Mouse (Mus musculus): Measurements from ENCODE around the gene Gnao1. TPM values are rescaled to one million over a fixed set of nuclear protein-coding genes. Genes with fewer than 3 reads are reported as not detected.

The Gnao1 gene
- polyA plus RNA-seq, 1 experiment from 2014 or later, result 215 TPM

DNA sequence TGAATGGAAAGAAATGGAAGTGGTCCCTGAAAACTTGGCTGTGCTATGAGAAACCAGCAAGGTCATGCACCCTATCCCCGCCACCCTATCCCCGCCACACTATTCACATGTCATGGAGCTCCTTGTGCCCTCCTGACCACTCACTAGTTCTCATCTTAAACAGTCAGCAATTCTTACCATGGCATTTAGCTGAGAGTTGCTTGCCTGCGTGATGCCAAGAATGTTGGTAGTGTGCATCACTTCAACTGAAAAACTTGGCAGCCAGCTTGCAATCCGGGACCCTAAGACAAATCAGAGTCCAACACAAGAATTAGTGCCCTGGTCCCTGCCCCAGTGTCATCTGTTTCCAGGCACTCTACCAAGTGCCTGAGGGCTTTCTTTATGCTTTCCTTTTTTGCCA, 170.4 kb downstream of the Gnao1 start:
- Histone ChIP-seq H3K36me3 (ENCODE audit: control insufficient read depth, insufficient read depth, low read length) (peaks cover 39% of the 10 kb centered on the region), H3K9me3 (ENCODE audit: control insufficient read depth, low read length) (no peaks in the 10 kb centered on the region), H3K4me1 (ENCODE audit: control insufficient read depth, insufficient read depth, low read depth, low read length) (no peaks in the 10 kb centered on the region), H3K27ac (ENCODE audit: low read depth, low read length) (no peak overlapping the region), H3K4me3 (ENCODE audit: low read length) (no peak overlapping the region), H3K27me3 (replicated peaks; ENCODE audit: control insufficient read depth, insufficient read depth, low read length) (no peaks in the 10 kb centered on the region), H3K4me2 (ENCODE audit: low read length) (no peak overlapping the region), H3K9ac (ENCODE audit: low read depth, low read length) (no peak overlapping the region)
- ATAC-seq, result no peak
- WGBS, result 84% methylated on average over 4 of the region's 4 CpGs

DNA sequence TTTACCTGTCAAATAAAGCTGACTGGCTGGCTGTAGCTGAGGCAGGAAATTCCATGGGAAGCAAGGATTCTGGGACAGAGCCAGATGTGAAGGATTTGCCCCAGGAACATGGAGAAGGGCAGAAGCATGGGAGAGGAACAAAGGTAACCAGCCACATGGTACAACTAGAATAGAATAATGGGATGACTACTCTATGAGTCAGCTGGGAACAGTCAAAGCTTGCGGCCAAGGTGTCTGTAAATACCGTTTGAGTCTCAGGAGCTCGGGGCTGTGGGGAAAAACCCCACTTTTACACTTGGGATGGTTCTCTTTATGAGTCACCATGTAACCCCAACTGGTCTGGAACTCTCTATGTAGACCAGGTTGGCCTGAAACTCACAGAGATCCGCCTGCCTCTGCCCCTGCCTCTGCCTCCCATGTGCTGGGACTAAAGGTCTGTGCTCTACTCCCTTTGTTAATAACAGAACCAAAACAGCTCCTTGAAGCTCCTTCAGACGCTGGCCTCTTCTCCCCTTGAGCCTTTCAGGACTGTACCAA, 172.0 kb downstream of the Gnao1 start:
- 98% methylated on average over 5 of the region's 5 CpGs for WGBS
- H3K4me2 ChIP-seq (ENCODE audit: low read length), result no peak overlapping the region
- no peak overlapping the region for H3K27ac ChIP-seq (ENCODE audit: low read depth, low read length)
- no peak overlapping the region for H3K4me3 ChIP-seq (ENCODE audit: low read length)
- H3K4me1 ChIP-seq (ENCODE audit: control insufficient read depth, insufficient read depth, low read depth, low read length), result no peaks in the 10 kb centered on the region
- peaks cover 39% of the 10 kb centered on the region for H3K36me3 ChIP-seq (ENCODE audit: control insufficient read depth, insufficient read depth, low read length)
- no peak overlapping the region for H3K9ac ChIP-seq (ENCODE audit: low read depth, low read length)
- ATAC-seq, result no peak
- H3K27me3 ChIP-seq (replicated peaks; ENCODE audit: control insufficient read depth, insufficient read depth, low read length), result no peaks in the 10 kb centered on the region
- H3K9me3 ChIP-seq (ENCODE audit: control insufficient read depth, low read length), result no peaks in the 10 kb centered on the region

DNA sequence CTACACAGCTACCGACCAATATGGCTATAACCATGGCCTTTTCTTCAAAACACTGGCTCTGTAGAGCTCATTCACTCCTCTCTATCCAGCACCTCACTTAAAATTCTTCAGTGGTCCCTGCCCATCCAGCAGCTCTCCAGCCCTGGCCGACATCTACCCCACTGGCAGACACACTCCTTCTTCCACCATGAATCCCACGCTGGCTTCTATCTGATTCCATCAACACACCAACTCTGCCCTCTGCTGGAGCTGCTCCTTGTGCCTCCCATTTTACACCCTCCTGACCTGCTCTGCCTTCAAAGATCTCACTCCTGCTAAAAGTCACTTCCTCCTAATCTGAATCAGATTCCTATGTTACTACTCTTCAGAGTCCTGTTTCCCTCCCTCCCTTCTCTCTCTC, 174.1 kb downstream of the Gnao1 start:
- no peaks in the 10 kb centered on the region for H3K27me3 ChIP-seq (replicated peaks; ENCODE audit: control insufficient read depth, insufficient read depth, low read length)
- peaks cover 33% of the 10 kb centered on the region for H3K36me3 ChIP-seq (ENCODE audit: control insufficient read depth, insufficient read depth, low read length)
- H3K27ac ChIP-seq (ENCODE audit: low read depth, low read length), result no peak overlapping the region
- no peak overlapping the region for H3K4me2 ChIP-seq (ENCODE audit: low read length)
- WGBS, result 62% methylated on average over 3 of the region's 3 CpGs
- H3K9ac ChIP-seq (ENCODE audit: low read depth, low read length), result no peak overlapping the region
- H3K4me1 ChIP-seq (ENCODE audit: control insufficient read depth, insufficient read depth, low read depth, low read length), result no peaks in the 10 kb centered on the region
- H3K4me3 ChIP-seq (ENCODE audit: low read length), result no peak overlapping the region
- peak; percentile 50; the same call in 1 of the 2 replicates for ATAC-seq
- no peaks in the 10 kb centered on the region for H3K9me3 ChIP-seq (ENCODE audit: control insufficient read depth, low read length)

DNA sequence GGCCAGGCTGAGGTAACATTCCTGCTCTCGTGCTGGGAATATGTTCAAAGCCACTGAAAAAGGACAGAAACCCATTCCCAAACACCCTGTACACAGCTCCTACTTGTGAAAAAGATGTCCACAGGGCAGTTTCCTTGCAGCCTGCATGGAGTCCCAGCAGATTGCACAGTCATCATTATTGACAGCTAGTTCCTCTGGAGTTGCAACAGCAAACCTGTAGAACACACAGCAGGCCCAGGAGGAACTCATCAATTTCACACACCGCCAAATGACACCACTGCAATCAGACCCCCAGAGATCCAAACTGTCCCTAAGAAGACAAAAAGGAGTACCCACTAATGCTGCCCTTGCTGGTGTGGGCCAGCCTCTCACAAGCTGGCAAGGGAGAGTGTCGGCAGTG, 175.0 kb downstream of the Gnao1 start:
- Histone ChIP-seq H3K36me3 (ENCODE audit: control insufficient read depth, insufficient read depth, low read length) (peaks cover 36% of the 10 kb centered on the region), H3K4me1 (ENCODE audit: control insufficient read depth, insufficient read depth, low read depth, low read length) (no peaks in the 10 kb centered on the region), H3K9me3 (ENCODE audit: control insufficient read depth, low read length) (no peaks in the 10 kb centered on the region), H3K27ac (ENCODE audit: low read depth, low read length) (no peak overlapping the region), H3K9ac (ENCODE audit: low read depth, low read length) (no peak overlapping the region), H3K27me3 (replicated peaks; ENCODE audit: control insufficient read depth, insufficient read depth, low read length) (no peaks in the 10 kb centered on the region), H3K4me2 (ENCODE audit: low read length) (no peak overlapping the region), H3K4me3 (ENCODE audit: low read length) (no peak overlapping the region)
- WGBS, result 96% methylated on average over 3 of the region's 3 CpGs
- no peak for ATAC-seq

DNA sequence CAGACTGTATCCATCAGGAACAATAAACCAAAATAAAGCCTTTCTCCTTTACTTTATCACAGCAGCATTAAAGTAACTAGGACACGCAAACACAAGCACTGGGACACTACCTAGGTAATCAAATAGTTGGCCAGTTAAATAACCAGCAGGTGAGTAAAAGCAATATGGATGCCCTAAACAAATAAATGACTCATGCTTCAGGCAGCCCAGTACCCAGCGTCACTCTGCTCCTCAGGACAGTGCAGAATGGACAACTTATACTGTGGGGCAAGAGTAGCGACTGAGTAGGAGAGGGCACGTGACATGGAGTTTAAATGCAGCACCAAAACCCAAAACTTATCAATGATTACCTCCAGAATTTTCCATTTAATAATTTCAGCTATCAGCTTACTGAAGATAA, 180.0 kb downstream of the Gnao1 start:
- H3K36me3 ChIP-seq (ENCODE audit: control insufficient read depth, insufficient read depth, low read length), result peaks cover 21% of the 10 kb centered on the region
- no peaks in the 10 kb centered on the region for H3K4me1 ChIP-seq (ENCODE audit: control insufficient read depth, insufficient read depth, low read depth, low read length)
- H3K9ac ChIP-seq (ENCODE audit: low read depth, low read length), result no peak overlapping the region
- no peak overlapping the region for H3K27ac ChIP-seq (ENCODE audit: low read depth, low read length)
- WGBS, result 96% methylated on average over 4 of the region's 4 CpGs
- H3K4me3 ChIP-seq (ENCODE audit: low read length), result no peak overlapping the region
- H3K9me3 ChIP-seq (ENCODE audit: control insufficient read depth, low read length), result peaks cover 3% of the 10 kb centered on the region; the same call in 1 of the 2 replicates
- H3K4me2 ChIP-seq (ENCODE audit: low read length), result no peak overlapping the region
- no peaks in the 10 kb centered on the region for H3K27me3 ChIP-seq (replicated peaks; ENCODE audit: control insufficient read depth, insufficient read depth, low read length)
- no peak for ATAC-seq

DNA sequence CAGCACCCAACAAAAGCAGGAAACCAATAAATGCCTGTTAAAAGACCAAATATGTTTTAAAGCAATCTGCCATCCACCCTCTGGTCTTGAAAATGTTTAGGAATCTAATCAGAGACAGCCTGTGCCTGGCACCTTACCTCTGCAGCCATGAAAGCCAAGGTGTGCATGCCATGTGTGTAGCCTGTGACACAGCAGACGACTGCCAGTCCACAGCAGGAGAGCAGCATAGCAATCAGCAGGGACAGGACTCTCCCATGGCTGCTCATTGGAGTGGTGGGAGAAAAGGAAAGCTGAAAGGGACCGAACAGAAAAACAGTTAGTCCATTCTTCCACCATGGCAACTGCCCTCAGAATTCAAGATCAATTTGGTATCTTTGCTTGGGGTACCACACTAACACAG, 189.2 kb downstream of the Gnao1 start:
- no peak overlapping the region for H3K27ac ChIP-seq (ENCODE audit: low read depth, low read length)
- H3K36me3 ChIP-seq (ENCODE audit: control insufficient read depth, insufficient read depth, low read length), result peaks cover 36% of the 10 kb centered on the region
- no peaks in the 10 kb centered on the region for H3K9me3 ChIP-seq (ENCODE audit: control insufficient read depth, low read length)
- no peak overlapping the region for H3K4me2 ChIP-seq (ENCODE audit: low read length)
- no peaks in the 10 kb centered on the region for H3K4me1 ChIP-seq (ENCODE audit: control insufficient read depth, insufficient read depth, low read depth, low read length)
- ATAC-seq, result no peak
- no peak overlapping the region for H3K4me3 ChIP-seq (ENCODE audit: low read length)
- H3K9ac ChIP-seq (ENCODE audit: low read depth, low read length), result no peak overlapping the region
- H3K27me3 ChIP-seq (replicated peaks; ENCODE audit: control insufficient read depth, insufficient read depth, low read length), result no peaks in the 10 kb centered on the region
- 83% methylated on average over 2 of the region's 2 CpGs for WGBS

DNA sequence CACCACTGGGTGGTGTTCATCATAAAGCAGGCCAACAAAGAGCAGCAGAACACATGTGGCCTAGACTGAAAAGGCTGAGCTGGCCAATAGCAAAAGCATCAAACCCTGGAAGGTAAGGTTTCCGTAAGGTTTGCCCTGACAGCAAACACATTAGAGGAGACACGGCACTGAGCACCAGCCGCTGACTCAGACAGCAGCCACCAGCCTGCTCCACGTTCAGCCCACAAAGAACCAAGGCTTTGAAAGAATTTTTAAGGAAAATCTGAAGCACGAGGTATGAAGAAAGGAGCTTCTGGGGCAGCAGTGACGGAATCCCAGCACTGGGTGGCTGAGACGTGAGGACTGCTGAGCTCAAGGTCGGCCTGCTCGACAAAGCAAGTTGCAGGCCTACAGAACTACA, 194.4 kb downstream of the Gnao1 start:
- no peaks in the 10 kb centered on the region for H3K4me1 ChIP-seq (ENCODE audit: control insufficient read depth, insufficient read depth, low read depth, low read length)
- no peak overlapping the region for H3K4me3 ChIP-seq (ENCODE audit: low read length)
- H3K27me3 ChIP-seq (replicated peaks; ENCODE audit: control insufficient read depth, insufficient read depth, low read length), result no peaks in the 10 kb centered on the region
- no peak overlapping the region for H3K27ac ChIP-seq (ENCODE audit: low read depth, low read length)
- 90% methylated on average over 9 of the region's 9 CpGs for WGBS
- no peak overlapping the region for H3K9ac ChIP-seq (ENCODE audit: low read depth, low read length)
- ATAC-seq, result no peak
- H3K4me2 ChIP-seq (ENCODE audit: low read length), result no peak overlapping the region
- no peaks in the 10 kb centered on the region for H3K9me3 ChIP-seq (ENCODE audit: control insufficient read depth, low read length)
- peaks cover 20% of the 10 kb centered on the region for H3K36me3 ChIP-seq (ENCODE audit: control insufficient read depth, insufficient read depth, low read length)

DNA sequence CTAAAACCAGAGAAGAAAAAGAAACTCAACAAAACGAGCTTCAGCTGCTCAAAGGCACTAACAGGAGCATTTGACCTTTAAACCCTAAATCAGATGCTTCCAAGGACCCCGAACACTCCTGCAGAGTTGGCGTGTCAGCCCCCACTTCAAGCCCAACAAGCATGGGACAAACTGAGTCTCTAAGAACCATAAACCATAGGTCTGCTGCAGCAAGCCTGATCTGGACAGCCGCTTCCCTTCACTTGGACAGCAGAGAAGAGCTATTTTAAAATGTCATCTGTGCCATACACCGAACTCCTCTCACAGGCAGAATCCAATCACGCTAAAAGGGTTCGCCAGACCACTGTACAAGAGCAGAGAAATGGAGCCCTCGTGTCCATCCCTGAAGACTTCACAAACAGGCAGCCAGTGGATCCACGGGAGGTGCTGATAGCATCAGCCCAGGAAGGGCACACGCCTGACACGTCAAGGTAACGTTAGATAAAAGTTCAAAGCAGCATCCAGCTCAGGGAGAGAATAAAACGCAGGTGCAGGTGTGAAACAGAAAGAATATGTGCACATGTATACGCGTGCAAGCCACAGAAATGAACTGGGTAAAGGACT, 199.6 kb downstream of the Gnao1 start:
- Histone ChIP-seq H3K4me2 (ENCODE audit: low read length) (no peak overlapping the region), H3K36me3 (ENCODE audit: control insufficient read depth, insufficient read depth, low read length) (no peaks in the 10 kb centered on the region), H3K4me1 (ENCODE audit: control insufficient read depth, insufficient read depth, low read depth, low read length) (peaks cover 21% of the 10 kb centered on the region), H3K4me3 (ENCODE audit: low read length) (no peak overlapping the region), H3K9me3 (ENCODE audit: control insufficient read depth, low read length) (no peaks in the 10 kb centered on the region), H3K27ac (ENCODE audit: low read depth, low read length) (no peak overlapping the region), H3K9ac (ENCODE audit: low read depth, low read length) (no peak overlapping the region), H3K27me3 (replicated peaks; ENCODE audit: control insufficient read depth, insufficient read depth, low read length) (no peaks in the 10 kb centered on the region)
- ATAC-seq, result no peak
- WGBS, result 66% methylated on average over 15 of the region's 15 CpGs

DNA sequence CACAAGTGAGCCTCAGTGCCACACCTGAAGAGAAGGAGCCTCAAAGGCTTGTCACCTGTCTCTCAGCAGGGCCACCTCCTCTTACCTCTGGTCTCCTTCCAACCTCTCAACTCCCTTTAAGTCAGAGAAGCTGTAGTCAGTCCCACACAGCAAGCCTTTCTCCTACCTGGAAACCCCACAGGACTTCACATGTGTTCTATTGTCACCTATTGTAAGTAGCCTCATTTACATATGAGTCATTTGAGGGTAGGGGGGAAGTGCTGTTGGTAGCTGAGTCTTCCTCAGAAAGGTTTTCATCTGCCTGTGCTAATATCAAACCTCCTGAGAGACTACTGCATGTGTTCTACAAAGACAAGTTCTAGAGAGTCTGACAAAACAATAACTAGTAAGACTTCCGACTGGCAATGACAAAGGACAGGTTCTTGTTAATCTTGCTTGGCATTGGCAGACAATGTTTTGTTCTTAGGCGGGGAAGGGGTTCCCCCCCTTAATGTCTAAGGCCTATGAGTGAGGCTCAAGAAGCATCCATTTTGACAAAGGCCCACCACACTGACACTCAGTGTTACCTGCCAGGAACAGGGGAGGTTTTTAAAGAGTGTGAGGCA, 200.4 kb downstream of the Gnao1 start:
- H3K4me3 ChIP-seq (ENCODE audit: low read length), result no peak overlapping the region; the same call in 1 of the 2 replicates
- ATAC-seq, result no peak
- H3K36me3 ChIP-seq (ENCODE audit: control insufficient read depth, insufficient read depth, low read length), result no peaks in the 10 kb centered on the region
- WGBS, result 43% methylated on average over 2 of the region's 2 CpGs
- no peak overlapping the region for H3K27ac ChIP-seq (ENCODE audit: low read depth, low read length)
- no peaks in the 10 kb centered on the region for H3K9me3 ChIP-seq (ENCODE audit: control insufficient read depth, low read length)
- peaks cover 21% of the 10 kb centered on the region for H3K4me1 ChIP-seq (ENCODE audit: control insufficient read depth, insufficient read depth, low read depth, low read length)
- no peak overlapping the region for H3K9ac ChIP-seq (ENCODE audit: low read depth, low read length)
- no peaks in the 10 kb centered on the region for H3K27me3 ChIP-seq (replicated peaks; ENCODE audit: control insufficient read depth, insufficient read depth, low read length)
- H3K4me2 ChIP-seq (ENCODE audit: low read length), result peak overlapping the region; percentile 90
